Mouse (Mus musculus): Measurements from ENCODE around the gene Ccdc92b.

The Ccdc92b gene

DNA sequence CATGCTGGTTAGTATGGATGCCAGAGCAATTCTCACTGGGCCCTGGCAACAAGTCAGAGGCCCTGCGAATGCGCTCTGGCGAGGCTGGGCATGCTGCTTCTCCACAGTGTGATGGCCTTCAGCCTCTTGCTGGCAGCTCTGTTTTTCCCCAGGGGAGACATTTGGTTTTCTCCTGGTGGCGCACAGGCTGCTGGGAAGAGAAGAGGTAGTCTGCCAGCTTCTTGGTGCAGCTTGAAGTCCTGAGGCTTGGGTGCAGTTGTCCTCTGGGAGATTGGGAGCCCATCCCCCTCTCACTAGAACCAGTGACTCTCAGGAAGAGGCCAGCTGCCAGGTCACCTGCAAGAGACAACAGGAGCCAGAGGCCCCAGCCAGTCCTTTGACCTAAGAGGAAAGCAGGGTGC, 33.4 kb downstream of the Ccdc92b start:
- no peak for DNase-seq (ENCODE audit: low read depth, low spot score)

DNA sequence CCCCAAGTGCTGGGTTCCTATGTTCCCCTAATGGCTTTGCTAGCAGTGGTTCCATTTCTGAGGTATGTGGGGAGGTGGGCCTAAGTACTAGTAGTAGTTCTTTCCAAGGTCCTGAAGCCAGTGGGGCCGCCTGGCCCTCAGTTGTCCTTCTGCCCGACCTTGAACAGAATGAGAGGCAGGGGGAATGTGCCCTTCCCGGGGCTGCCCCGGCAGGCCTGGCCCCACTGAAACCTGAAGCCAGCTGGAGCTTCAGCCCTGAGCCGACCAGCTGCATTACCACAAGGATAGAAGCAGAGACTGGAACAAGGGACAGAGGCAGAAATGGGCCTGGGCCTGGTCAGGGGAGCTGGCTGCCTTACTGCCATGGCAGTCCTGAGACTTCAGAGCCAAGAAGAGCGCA, 34.0 kb downstream of the Ccdc92b start:
- DNase-seq (ENCODE audit: low read depth, low spot score) = no peak

DNA sequence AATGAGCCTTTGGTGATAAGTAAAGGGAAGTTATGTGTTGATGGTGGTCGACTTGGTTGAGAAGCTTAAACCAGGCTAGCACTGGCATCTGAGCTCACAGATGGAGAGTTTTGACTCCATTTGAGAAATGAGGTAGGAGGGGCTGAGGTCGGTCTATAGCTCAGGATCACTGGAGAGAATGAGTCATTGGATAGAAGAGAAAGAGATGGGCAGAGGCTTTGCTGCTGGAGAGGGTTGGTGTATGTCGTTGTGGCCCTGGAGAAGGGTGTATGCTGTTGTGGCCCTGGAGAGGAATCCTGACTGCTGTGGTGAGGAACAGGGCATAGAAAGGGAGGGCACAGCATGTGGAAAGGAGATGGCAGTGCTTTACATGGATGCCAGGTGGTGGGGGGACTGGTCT, 36.5 kb downstream of the Ccdc92b start:
- DNase-seq (ENCODE audit: low read depth, low spot score) = no peak

DNA sequence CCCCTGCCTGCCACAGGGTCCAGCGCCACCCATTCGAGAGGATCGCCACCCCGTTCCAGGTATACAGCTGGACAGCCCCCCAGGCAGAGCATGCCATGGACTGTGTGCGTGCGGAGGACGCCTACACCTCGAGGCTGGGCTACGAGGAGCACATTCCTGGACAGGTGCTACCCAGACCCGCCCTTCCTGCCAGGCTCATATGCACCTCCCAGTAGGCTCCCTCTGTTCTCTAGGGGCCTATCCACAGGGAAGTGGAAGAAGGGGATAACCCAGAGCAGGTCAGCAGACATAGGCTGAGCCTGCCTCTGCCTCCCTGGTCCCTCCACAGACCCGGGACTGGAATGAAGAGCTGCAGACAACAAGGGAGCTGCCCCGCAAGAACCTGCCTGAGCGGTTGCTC, 40.9 kb downstream of the Ccdc92b start:
- no peak for DNase-seq (ENCODE audit: low read depth, low spot score)

DNA sequence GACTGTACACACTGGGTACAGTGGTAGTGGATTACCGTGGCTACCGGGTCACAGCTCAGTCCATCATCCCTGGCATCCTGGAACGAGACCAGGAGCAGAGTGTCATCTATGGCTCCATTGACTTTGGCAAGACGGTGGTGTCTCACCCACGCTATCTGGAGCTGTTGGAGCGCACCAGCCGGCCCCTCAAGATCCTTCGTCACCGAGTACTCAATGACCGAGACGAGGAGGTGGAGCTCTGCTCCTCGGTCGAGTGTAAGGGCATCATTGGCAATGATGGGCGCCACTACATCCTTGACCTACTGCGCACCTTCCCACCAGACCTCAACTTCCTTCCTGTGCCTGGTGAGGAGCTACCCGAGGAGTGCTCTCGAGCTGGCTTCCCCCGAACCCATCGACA, 42.2 kb downstream of the Ccdc92b start:
- DNase-seq (ENCODE audit: low read depth, low spot score) = no peak

DNA sequence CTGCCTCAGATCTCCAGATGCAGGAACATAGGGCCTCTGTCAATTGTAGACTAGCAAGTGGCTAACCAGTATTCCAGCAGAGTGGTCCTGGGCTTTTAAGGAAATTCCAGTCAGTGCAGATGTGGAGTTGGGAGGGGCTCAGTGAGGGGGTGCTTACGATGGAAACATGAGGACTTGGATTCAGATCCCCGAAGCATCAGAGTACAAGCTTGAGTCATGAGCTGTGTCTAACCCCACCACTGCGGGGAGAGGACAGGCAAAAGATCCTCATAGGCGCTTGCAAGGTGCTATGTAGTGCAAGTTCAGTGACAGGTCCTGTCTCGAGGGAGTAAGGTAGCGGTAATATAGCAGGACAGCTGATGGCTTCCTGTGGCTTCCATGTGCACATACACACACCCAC, 42.8 kb downstream of the Ccdc92b start:
- DNase-seq (ENCODE audit: low read depth, low spot score) = no peak

DNA sequence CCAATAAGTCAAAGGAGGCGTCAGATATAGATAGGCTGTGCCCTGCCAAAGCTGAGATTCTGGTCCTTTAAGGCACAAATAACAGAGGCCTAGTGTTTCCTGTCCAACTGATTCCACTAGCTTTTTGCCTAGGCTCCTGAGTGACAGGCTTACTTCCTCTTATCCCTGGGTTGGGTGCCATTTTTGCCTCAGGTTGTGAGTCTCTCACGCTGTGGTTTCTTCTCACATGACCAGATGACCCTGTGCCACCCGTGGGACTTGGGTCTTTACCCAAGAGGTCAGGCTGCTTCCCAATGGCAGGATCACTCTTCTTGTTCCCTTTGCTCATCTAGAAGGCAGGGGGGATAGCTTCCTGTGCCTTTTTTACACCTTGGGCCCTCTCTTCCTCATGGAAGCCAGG, 44.9 kb downstream of the Ccdc92b start:
- DNase-seq (ENCODE audit: low read depth, low spot score) = no peak

DNA sequence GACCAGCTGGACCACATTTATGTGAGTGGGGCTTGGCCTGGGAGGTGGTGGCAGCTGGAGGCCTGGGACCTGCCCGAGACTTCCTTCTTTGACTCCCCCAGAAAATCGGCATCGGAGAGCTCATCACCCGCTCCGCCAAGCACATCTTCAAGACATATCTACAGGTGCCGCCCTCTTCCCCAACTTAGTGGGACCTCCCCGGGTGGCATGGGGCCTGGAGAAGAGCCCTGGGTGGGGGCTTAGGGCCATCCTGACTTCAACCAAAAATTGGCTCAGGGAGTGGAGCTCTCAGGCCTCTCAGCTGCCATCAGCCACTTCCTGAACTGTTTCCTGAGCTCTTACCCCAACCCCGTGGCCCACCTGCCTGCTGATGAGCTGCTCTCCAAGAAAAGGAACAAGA, 45.5 kb downstream of the Ccdc92b start:
- no peak for DNase-seq (ENCODE audit: low read depth, low spot score)

DNA sequence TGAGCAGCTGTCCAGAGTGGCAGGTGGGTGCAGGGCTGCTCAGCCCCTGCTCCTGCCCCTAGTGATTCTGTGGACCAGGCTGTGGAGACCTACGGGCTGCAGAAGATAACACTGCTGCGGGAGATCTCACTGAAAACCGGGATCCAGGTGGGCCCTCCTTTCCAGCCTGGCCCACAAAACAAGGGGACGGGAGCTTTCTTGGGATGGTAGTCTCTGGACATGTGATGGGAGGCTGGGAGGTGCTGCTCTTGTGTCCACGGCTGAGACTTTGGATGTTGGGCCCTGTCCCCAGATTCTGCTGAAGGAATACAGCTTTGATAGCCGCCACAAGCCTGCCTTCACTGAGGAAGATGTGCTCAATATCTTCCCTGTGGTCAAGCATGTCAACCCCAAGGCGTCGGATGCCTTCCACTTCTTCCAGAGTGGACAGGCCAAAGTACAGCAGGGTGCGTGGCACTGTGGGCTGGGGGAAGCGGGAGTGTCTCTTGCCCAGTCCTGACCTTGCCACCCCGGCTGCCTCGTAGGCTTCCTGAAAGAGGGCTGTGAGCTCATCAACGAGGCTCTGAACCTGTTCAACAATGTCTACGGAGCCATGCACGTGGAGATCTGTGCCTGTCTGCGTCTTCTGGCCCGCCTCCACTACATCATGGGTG, 46.4 kb downstream of the Ccdc92b start:
- DNase-seq (ENCODE audit: low read depth, low spot score) = no peak

DNA sequence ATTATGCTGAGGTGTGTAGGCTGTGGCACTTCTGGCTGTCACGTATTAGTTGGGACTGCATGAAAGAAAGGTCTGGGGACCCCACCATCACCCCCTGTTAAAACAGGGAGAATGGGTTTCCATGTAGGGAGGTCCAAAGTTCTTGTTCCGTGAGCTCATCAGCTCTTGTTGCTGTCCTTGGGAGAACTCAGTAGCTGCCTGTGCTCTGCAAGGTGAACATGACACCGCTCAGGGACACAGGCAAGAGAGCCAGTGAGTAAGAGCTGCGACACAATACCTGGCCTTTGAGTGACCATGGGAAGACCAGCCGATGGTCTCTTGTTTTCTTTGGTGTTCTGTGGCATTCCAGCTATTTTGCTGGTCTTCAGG, 46.9 kb downstream of the Ccdc92b start:
- DNase-seq (ENCODE audit: low read depth, low spot score) = no peak

DNA sequence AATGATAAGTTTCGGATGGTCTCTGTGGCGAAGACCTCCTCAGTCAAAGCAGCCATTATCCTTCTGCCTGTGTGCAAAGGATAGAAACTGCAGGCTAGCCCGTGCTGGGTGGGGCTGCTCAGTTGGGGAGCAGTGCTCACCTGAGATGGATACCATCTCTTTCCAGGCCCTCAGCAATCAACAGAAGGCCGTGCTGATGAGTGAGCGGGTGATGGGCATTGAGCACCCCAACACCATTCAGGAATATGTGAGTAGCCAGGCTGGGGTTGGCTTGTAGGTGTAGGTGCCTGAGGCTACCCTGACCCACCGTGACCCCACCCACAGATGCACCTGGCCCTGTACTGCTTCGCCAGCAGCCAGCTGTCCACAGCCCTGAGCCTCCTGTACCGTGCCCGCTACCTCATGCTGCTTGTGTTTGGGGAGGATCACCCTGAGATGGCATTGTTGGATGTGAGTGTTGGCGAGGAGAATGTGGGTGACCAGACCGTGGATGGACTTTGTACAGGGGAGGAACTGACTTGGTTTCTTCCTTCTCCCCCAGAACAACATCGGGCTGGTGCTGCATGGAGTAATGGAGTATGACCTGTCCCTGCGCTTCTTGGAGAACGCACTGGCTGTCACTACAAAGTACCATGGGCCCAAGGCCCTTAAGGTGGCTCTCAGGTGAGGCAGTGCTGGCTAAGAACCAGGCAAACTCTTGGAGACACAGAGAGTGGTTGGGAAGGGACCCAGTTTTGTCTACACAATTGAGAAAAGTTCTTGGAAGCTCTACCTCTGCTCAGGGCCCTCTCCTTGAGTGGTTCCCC, 47.6 kb downstream of the Ccdc92b start:
- no peak for DNase-seq (ENCODE audit: low read depth, low spot score)

DNA sequence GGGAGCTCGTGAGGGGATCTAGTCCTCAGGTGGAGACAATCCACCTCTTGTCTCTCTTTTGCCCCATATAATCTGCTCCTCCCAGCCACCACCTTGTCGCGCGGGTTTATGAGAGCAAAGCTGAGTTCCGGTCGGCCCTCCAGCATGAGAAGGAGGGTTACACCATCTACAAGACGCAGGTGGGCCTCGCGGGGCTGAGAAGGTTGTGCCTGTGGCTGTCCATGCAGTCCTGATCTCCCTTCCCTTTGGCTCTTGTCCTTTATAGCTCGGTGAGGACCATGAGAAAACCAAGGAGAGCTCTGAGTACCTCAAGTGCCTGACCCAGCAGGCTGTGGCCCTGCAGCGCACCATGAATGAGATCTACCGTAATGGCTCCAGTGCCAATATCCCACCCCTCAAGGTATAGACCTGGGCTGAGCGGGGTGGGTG, 48.2 kb downstream of the Ccdc92b start:
- DNase-seq (ENCODE audit: low read depth, low spot score) = no peak

DNA sequence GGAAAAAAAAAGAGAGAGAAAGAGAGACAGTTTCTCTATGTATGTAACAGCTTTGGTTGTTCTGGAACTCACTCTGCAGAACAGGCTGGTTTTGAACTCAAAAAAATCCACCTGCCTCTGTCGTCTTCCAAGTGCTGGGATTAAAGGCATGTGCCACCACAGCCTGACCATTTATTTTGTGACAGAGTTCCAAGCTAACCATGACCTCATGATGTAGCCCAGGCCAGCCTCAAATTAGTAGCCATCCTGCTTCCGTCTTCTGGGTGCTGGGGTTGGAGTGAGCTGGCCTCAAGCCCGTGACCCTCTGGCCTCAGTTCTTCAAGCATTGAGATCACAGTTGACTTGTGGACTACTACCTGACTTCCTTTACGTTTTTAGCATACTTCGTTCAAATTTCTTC, 49.1 kb downstream of the Ccdc92b start:
- no peak for DNase-seq (ENCODE audit: low read depth, low spot score)

DNA sequence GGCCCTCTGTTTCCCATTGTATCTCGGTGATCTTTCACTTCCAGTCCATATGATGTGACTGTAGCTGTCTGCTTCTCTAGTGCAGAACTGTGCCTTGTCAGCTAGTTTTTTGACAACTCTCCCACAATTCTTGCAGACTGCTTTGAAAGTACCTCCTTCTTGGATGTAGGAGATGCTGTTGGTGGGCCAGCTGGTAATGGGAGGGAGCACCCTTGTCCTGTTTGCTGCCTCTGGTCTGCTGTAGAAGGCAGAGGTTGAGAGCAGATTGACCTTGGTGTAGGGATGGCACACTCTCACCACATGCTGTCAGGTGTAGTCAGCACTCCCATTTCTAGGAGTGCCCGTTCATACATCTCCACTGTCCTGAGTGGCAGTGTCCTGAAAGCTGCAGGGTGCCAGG, 49.6 kb downstream of the Ccdc92b start:
- DNase-seq (ENCODE audit: low read depth, low spot score) = no peak

DNA sequence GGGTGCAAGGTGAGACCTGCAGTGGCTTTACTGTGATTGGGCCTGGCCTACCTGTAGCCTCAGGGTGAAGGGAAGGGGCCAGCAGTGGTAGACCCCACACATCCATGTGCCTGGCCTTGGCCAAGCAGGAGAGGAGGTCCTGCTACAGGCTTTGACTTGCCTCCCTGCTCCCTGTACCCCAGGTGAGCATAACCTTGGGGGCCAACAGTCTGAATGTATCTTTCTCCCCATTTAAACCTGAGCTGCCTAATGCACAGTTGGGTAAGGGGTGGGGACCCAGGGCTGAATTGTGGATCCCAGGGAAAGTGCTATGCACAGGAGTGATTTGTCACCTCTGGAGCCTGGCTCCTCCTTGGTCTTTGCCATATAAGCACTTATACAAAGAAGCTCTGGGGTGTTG, 50.7 kb downstream of the Ccdc92b start:
- no peak for DNase-seq (ENCODE audit: low read depth, low spot score)

DNA sequence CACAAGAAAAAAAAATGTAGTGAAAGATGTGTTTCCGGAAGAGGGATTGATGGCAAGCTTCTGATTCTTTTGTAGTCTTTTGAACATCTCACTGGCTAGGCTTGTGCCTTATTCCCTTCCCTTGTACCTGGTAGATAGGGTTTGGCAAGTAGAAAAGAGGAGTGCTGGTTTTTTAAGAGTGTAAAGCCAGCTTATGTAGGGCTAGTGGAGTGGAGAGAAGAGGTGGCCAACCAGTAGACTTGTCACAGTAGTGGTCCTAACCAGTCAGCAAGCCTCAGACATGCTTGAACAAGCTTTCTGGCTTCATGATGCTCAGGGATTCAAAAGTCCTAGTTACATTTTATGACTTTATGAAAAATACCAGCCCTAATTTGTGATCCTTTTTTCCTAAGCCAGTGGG, 51.6 kb downstream of the Ccdc92b start:
- no peak for DNase-seq (ENCODE audit: low read depth, low spot score)

DNA sequence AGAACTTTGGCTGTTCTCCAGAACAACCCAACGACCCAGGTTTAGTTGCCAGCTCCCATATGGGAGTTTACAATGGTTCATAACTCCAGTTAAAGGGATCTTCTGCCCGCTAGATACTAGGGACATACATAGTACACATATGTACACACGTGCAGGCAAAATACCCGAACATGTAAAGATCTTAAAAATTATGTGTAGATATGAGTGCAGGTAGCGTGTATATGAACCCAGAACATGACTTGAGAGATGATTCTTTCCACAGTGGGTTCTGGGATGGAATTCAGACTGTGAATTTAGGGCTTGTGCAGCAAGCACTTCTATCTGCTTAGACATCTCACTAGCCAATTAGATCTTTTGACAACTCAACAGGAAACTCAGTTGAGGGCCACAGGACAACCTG, 52.4 kb downstream of the Ccdc92b start:
- no peak for DNase-seq (ENCODE audit: low read depth, low spot score)

DNA sequence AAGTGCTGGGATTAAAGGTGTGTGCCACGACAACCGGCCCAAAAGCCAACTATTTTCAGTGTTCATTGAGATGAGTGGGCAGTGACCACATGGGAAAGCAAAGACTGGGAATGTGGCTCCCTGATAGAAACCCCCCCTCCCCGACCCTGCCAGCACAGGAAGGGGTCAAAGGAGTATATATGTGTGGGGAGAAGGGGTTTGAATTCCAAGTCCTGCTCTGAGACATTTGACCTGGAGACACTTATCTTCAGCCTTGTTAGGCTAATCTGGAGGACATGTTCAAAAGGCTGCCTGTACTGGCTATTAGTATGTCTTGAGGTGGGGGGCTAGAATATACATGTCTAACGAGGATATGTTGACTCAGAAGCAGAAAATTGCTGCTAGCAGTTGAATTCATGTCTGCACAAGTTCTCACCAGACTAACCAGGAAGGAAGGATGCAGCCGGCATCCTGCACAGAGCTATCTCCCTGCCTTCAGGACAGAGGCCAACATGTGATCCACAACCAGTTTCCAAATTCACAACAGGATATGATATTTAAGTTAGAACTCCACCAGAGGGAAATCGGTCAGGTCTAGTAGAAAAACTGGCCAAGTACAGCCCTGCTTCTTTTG, 53.6 kb downstream of the Ccdc92b start:
- DNase-seq (ENCODE audit: low read depth, low spot score) = no peak

DNA sequence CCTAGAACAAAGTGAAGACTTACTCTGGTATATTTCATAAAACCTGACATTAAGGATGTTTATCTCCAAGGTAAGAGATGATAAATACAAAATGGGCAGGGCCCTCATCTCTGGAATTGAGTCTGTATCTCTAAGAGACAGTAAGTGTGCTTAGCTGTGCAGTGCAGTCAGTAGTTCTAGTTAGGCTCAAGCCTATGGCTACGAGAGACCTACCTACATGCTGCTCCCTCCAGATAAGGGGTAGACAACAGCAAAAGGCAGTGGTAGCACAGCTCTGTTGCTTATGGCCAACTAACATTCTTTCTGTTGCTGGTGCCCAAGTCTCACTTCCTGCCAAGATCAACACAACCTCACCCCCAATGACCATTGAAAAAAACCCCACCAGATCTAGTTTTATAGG, 54.2 kb downstream of the Ccdc92b start:
- no peak for DNase-seq (ENCODE audit: low read depth, low spot score)

DNA sequence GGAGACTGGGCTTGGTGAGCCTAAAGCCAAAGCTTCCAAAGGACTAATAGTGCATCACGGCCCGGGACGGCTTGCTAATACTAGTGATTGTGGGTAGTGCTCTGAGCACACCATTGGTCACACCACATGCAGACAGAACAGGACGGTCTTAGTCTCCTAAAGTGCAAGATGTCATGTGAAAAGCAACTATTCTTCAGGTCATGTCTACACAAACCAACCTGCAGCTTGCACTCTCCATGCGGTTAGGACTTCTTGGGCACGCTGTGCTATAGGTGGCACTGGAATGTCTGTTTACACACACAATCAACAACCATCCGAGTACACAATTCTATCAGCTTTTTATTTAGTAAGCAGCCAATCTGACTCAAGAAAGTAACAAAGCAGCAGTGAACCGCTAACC, 55.3 kb downstream of the Ccdc92b start:
- DNase-seq (ENCODE audit: low read depth, low spot score) = no peak

DNA sequence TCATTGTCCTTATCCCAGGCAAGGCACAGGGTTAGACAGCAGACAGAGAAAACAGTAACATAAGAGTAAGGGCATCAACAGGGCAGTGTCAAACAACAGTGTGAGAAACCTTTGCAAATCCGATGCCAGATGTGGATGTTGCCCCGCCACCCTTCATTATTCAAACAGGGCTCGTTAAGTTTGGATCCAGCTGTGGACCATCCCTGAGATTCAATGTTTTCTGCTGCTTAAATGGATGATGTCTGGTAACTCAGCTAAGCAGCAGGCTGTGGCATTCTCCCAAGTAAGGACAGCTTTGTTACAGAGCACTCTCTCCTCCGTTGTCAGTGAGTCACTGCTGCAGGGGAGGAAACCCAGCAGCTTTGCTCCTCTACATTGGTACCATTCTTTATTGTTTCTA, 55.8 kb downstream of the Ccdc92b start:
- no peak for DNase-seq (ENCODE audit: low read depth, low spot score)

All from c-Kit-negative CD71-positive TER-119-positive erythroid progenitor cells, embryonic 14.5 days (primary cell).